Mouse (Mus musculus) spleen, postnatal 0 days (tissue): Measurements from ENCODE around the gene Sucnr1. TPM values are rescaled to one million over a fixed set of nuclear protein-coding genes. Genes with fewer than 3 reads are reported as not detected.

Experiments
- polyA plus RNA-seq: library from polyadenylated mRNA; unstranded; fragments of >200 nt; fragmentation: Nextera tagmentation; extraction: Ambion mirVana; gene quantifications from 2 replicates; pipeline ENCODE4 v1.2.1, GENCODE M21; 2015

The Sucnr1 gene
- 0.61 and 1.2 TPM in 2 replicates for polyA plus RNA-seq

GRCm38 (mm10) chr3:60081648-60082047 is at the start of gene Sucnr1:
Gene Sucnr1 (plus strand): TSS chr3:60081869.

Other genes with a start within 250 kb of the Sucnr1 start
- not detected in 2 replicates for gene Gm8298, start 220.8 kb upstream of the Sucnr1 start, polyA plus RNA-seq
- not detected in 2 replicates for gene C130079G13Rik, start 156.7 kb upstream of the Sucnr1 start, polyA plus RNA-seq
- not detected in 2 replicates for gene Aadacl2, start 75.1 kb upstream of the Sucnr1 start, polyA plus RNA-seq
- gene Aadac, start 56.2 kb upstream of the Sucnr1 start, polyA plus RNA-seq: 0.19 and 0.22 TPM in 2 replicates